Mouse (Mus musculus): Measurements from ENCODE around the gene Ywhab. TPM values are rescaled to one million over a fixed set of nuclear protein-coding genes. Genes with fewer than 3 reads are reported as not detected.

Gene Ywhab
- 92.4 TPM for polyA plus RNA-seq (2017; shearing (Covaris generic))

DNA sequence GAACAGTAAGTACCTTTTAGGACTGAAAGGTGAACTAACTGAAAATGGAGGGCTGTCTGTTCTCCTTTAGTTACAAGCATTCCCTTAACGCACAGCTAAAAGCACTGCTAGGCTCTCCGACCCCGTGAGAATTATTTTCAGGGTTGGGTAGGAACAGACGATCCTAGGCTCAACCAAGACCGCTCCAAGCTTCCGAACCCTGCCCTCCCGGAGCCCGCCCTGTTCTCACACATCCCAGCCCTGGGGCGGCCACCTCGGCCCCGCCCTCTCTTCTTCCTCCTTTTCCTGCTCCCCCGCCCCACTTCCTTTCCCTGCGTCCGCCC is at the start of gene Ywhab:
Gene Ywhab, plus strand, starts transcription at position 307 of the 323 bp plus-strand sequence.

DNA sequence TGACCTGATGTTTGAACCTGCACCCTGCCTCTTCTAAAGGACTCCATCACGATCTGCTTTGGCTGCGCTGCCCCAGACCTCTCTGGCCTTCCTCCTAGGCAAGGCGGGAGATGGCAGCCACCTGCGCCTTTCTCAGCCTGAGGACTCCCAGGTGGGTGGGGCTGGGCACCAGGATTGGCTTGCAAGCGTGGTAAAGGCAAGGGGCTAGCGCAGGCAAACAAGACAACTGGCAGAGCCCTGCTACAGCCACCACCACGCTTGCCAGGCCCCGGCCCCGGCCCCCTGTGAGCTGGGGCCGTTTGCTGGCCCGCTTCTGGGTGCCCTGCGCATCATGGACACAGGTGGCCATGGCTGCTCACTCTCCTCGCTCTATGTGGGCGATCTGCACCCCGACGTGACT is 30.4 kb downstream of the Ywhab start, which contains the start of gene Pabpc1l:
Gene Pabpc1l, plus strand, starts transcription at position 301 of the 400 bp plus-strand sequence.

Other genes with a start within 250 kb of the Ywhab start
- 14.0 TPM for gene Ada, start 244.7 kb upstream of the Ywhab start, polyA plus RNA-seq (2017; shearing (Covaris generic))
- gene Ccn5, start 174.1 kb upstream of the Ywhab start, polyA plus RNA-seq (2017; shearing (Covaris generic)) = not detected
- gene Kcnk15, start 141.3 kb upstream of the Ywhab start, polyA plus RNA-seq (2017; shearing (Covaris generic)) = not detected
- gene Rims4, start 76.3 kb upstream of the Ywhab start, polyA plus RNA-seq (2017; shearing (Covaris generic)) = not detected
- gene Pabpc1l, start 30.5 kb downstream of the Ywhab start, polyA plus RNA-seq (2017; shearing (Covaris generic)) = 1.9 TPM
- gene Stk4, start 75.4 kb downstream of the Ywhab start, polyA plus RNA-seq (2017; shearing (Covaris generic)) = 300 TPM
- gene Tomm34, start 76.2 kb downstream of the Ywhab start, polyA plus RNA-seq (2017; shearing (Covaris generic)) = 143 TPM
- not detected for gene Kcns1, start 176.2 kb downstream of the Ywhab start, polyA plus RNA-seq (2017; shearing (Covaris generic))
- not detected for gene Wfdc5, start 187.8 kb downstream of the Ywhab start, polyA plus RNA-seq (2017; shearing (Covaris generic))
- not detected for gene Wfdc12, start 195.6 kb downstream of the Ywhab start, polyA plus RNA-seq (2017; shearing (Covaris generic))
- not detected for gene Wfdc15a, start 205.2 kb downstream of the Ywhab start, polyA plus RNA-seq (2017; shearing (Covaris generic))
- gene Wfdc15b, start 226.7 kb downstream of the Ywhab start, polyA plus RNA-seq (2017; shearing (Covaris generic)) = not detected
- gene Svs2, start 243.5 kb downstream of the Ywhab start, polyA plus RNA-seq (2017; shearing (Covaris generic)) = not detected

Measured in inflammation-experienced regulatory T-cells, adult 16 weeks (primary cell).